Mouse (Mus musculus): Measurements from ENCODE around the gene Wwox. TPM values are rescaled to one million over a fixed set of nuclear protein-coding genes. Genes with fewer than 3 reads are reported as not detected.

Gene Wwox
- total and polyA plus RNA-seq, 3 experiments: 7.6 to 61.8 (median 12.2) TPM

- no peaks in the 10 kb centered on the region for H3K27me3 ChIP-seq (ENCODE audit: control insufficient read depth in 1 of 2, insufficient read depth in 2 of 2, low read length in 2 of 2)
- no peak overlapping the region for H3K9ac ChIP-seq (ENCODE audit: control insufficient read depth, low read depth, low read length, poor library complexity, severe bottlenecking)
- TF ChIP-seq KAT2A (conservative IDR thresholded peaks at IDR 0.05; ENCODE audit: low read depth, low read length): no peak
- TF ChIP-seq CHD2 (IDR thresholded peaks at IDR 0.05; ENCODE audit: low read length): no peak
- no peak for TF ChIP-seq MAX (IDR thresholded peaks at IDR 0.05; ENCODE audit: low read length)
- TF ChIP-seq CHD1 (IDR thresholded peaks at IDR 0.05; ENCODE audit: low read depth, low read length): no peak
- TF ChIP-seq USF1 (IDR thresholded peaks at IDR 0.05; ENCODE audit: low read depth, low read length): no peak
- TF ChIP-seq MYC (IDR thresholded peaks at IDR 0.05; ENCODE audit: low read depth, low read length): no peak
- no peak for TF ChIP-seq USF2 (IDR thresholded peaks at IDR 0.05; ENCODE audit: borderline replicate concordance in 1 of 2, insufficient read depth in 1 of 2, low read depth in 1 of 2, low read length in 2 of 2)
- no peak for TF ChIP-seq ZC3H11A (IDR thresholded peaks at IDR 0.05; ENCODE audit: low read depth, low read length)
- no peak for TF ChIP-seq TAL1 (IDR thresholded peaks at IDR 0.05; ENCODE audit: low read length)
- TF ChIP-seq ELF1 (IDR thresholded peaks at IDR 0.05; ENCODE audit: low read depth, low read length): no peak
- no peak for TF ChIP-seq E2F4 (IDR thresholded peaks at IDR 0.05; ENCODE audit: borderline replicate concordance, low read depth, low read length)
- TF ChIP-seq NRF1 (IDR thresholded peaks at IDR 0.05; ENCODE audit: insufficient read depth, low read depth, low read length, poor library complexity, severe bottlenecking): no peak
- H3K27ac ChIP-seq (ENCODE audit: control insufficient read depth, low read depth, low read length): no peak overlapping the region
- H3K9me3 ChIP-seq (replicated peaks; ENCODE audit: insufficient read depth, low read length): no peaks in the 10 kb centered on the region
- no peaks in the 10 kb centered on the region for H3K79me2 ChIP-seq (ENCODE audit: control insufficient read depth, insufficient read depth, low read length, poor library complexity)
- no peaks in the 10 kb centered on the region for H3K4me1 ChIP-seq (ENCODE audit: control insufficient read depth in 1 of 2, insufficient read depth in 2 of 2, low read length in 2 of 2)
- no peaks in the 10 kb centered on the region for H3K36me3 ChIP-seq (ENCODE audit: control insufficient read depth in 1 of 2, insufficient read depth in 2 of 2, low read length in 2 of 2)
- no peak for DNase-seq (ENCODE audit: low read depth, low spot score)
- H3K4me3 ChIP-seq (ENCODE audit: control insufficient read depth in 1 of 2, insufficient read depth in 1 of 2, low read depth in 2 of 2, low read length in 2 of 2): no peak overlapping the region
These were observed 669.9 kb downstream of the Wwox start for GRCm38 (mm10) chr8:115109309-115109708.

GRCm38 (mm10) chr8:115110423-115110822, 671.0 kb downstream of the Wwox start:
- no peaks in the 10 kb centered on the region for H3K9me3 ChIP-seq (replicated peaks; ENCODE audit: insufficient read depth, low read length)
- H3K79me2 ChIP-seq (ENCODE audit: control insufficient read depth, insufficient read depth, low read length, poor library complexity): no peaks in the 10 kb centered on the region
- H3K27ac ChIP-seq (ENCODE audit: control insufficient read depth, low read depth, low read length): no peak overlapping the region
- no peak for TF ChIP-seq POLR2AphosphoS5 (IDR thresholded peaks at IDR 0.05; ENCODE audit: borderline replicate concordance, low read depth, low read length)
- TF ChIP-seq MYC (IDR thresholded peaks at IDR 0.05; ENCODE audit: low read depth, low read length): no peak
- no peak for TF ChIP-seq GATA1 (IDR thresholded peaks at IDR 0.05; ENCODE audit: low read depth, low read length)
- H3K9ac ChIP-seq (ENCODE audit: control insufficient read depth, low read depth, low read length, poor library complexity, severe bottlenecking): no peak overlapping the region
- no peaks in the 10 kb centered on the region for H3K4me1 ChIP-seq (ENCODE audit: control insufficient read depth in 1 of 2, insufficient read depth in 2 of 2, low read length in 2 of 2)
- no peaks in the 10 kb centered on the region for H3K27me3 ChIP-seq (ENCODE audit: control insufficient read depth in 1 of 2, insufficient read depth in 2 of 2, low read length in 2 of 2)
- no peak overlapping the region for H3K4me3 ChIP-seq (ENCODE audit: control insufficient read depth in 1 of 2, insufficient read depth in 1 of 2, low read depth in 2 of 2, low read length in 2 of 2)
- no peak for DNase-seq (ENCODE audit: low read depth, low spot score)
- no peaks in the 10 kb centered on the region for H3K36me3 ChIP-seq (ENCODE audit: control insufficient read depth in 1 of 2, insufficient read depth in 2 of 2, low read length in 2 of 2)

GRCm38 (mm10) chr8:115112062-115112461, 672.6 kb downstream of the Wwox start:
- no peaks in the 10 kb centered on the region for H3K36me3 ChIP-seq (ENCODE audit: control insufficient read depth in 1 of 2, insufficient read depth in 2 of 2, low read length in 2 of 2)
- no peak overlapping the region for H3K27ac ChIP-seq (ENCODE audit: control insufficient read depth, low read depth, low read length)
- no peaks in the 10 kb centered on the region for H3K79me2 ChIP-seq (ENCODE audit: control insufficient read depth, insufficient read depth, low read length, poor library complexity)
- H3K27me3 ChIP-seq (ENCODE audit: control insufficient read depth in 1 of 2, insufficient read depth in 2 of 2, low read length in 2 of 2): no peaks in the 10 kb centered on the region
- no peak overlapping the region for H3K9ac ChIP-seq (ENCODE audit: control insufficient read depth, low read depth, low read length, poor library complexity, severe bottlenecking)
- TF ChIP-seq ZC3H11A (IDR thresholded peaks at IDR 0.05; ENCODE audit: low read depth, low read length): no peak
- TF ChIP-seq GATA1 (IDR thresholded peaks at IDR 0.05; ENCODE audit: low read depth, low read length): no peak
- no peak for TF ChIP-seq ELF1 (IDR thresholded peaks at IDR 0.05; ENCODE audit: low read depth, low read length)
- no peak for TF ChIP-seq HCFC1 (IDR thresholded peaks at IDR 0.05; ENCODE audit: low read depth, low read length)
- TF ChIP-seq KAT2A (conservative IDR thresholded peaks at IDR 0.05; ENCODE audit: low read depth, low read length): no peak
- TF ChIP-seq MEF2A (IDR thresholded peaks at IDR 0.05; ENCODE audit: extremely low read depth, insufficient replicate concordance, low read depth, low read length, poor library complexity, severe bottlenecking): no peak
- no peak for TF ChIP-seq SIN3A (IDR thresholded peaks at IDR 0.05; ENCODE audit: low read length)
- DNase-seq (ENCODE audit: low read depth, low spot score): no peak
- no peaks in the 10 kb centered on the region for H3K9me3 ChIP-seq (replicated peaks; ENCODE audit: insufficient read depth, low read length)
- H3K4me1 ChIP-seq (ENCODE audit: control insufficient read depth in 1 of 2, insufficient read depth in 2 of 2, low read length in 2 of 2): no peaks in the 10 kb centered on the region
- no peak overlapping the region for H3K4me3 ChIP-seq (ENCODE audit: control insufficient read depth in 1 of 2, insufficient read depth in 1 of 2, low read depth in 2 of 2, low read length in 2 of 2)
